9 mouse cellular contexts compared by ENCODE assay signal in the genomic region with DNA sequence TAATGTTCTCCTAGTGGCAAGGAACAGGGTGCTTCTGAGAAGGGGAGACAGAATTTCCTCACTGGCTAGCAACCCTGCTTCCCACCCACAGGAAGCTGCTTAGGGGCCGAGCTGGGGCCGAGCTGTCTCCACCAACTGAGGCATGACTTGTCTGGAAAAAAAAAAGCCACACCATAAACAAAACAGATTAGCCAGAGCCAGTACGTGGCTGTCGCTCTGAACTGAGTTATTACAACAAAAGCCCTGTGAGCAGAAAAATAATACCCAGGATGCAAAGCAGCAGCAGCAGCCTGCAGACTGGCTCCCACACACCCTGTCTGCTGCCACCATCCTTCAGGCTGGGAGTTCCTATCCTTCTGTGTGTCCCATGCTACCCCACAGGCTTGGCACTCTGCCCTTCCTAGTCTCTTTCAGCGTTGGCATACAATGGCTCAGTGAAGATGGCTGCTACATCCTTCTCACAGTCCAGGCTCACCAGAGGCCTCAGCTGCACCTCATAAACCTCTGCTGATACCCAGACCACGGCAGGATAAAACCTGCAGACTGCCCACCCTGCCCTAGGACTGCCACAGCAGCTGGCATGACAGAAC. TPM values are rescaled to one million over a fixed set of nuclear protein-coding genes. Genes with fewer than 3 reads are reported as not detected.
DNase-seq lines count a peak whose midpoint lies in the region; ATAC-seq lines count a peak whose summit lies in the region.
"Had no signal": no experiment of that assay in that cellular context is flagged by ENCODE, and none has a peak within 500 bp of the region (broad histone marks: within the 10 kb centered on the region; RNA-seq: fewer than 3 reads in every experiment).

No protein-coding gene starts in this region.

- whole genome bisulfite sequencing in lung, embryonic 15.5 days = 25% methylated on average over 6 of the region's 6 CpGs
- WGBS in embryonic facial prominence, embryonic 14.5 days = 25% methylated on average over 6 of the region's 6 CpGs

- H3K9ac ChIP-seq in lung, embryonic 15.5 days = no peak overlapping the region
- no peak overlapping the region for H3K9ac ChIP-seq in embryonic facial prominence, embryonic 14.5 days (ENCODE audit: low read depth, low read length)

- H3K36me3 ChIP-seq in lung, embryonic 15.5 days = no peaks in the 10 kb centered on the region
- H3K36me3 ChIP-seq in embryonic facial prominence, embryonic 14.5 days (ENCODE audit: control insufficient read depth, insufficient read depth, low read length) = no peaks in the 10 kb centered on the region

- DNase-seq in lung, adult 18-20 months = no peak
- DNase-seq in embryonic facial prominence, embryonic 14.5 days (ENCODE audit: low spot score) = peak; percentile 42
- DNase-seq in layer of hippocampus, postnatal 25 days (ENCODE audit: extremely low spot score in 1 of 2, low spot score in 1 of 2) = peak; percentile 64 to 65
- DNase-seq in right cerebral cortex, adult 2 months (ENCODE audit: low spot score in 2 of 2) = peak; percentile 78 to 79
- no peak for DNase-seq in thymus, adult 18-20 months
- DNase-seq in urinary bladder, postnatal 4 days (ENCODE audit: low spot score in 2 of 2) = no peak
- no peak for DNase-seq in gastrocnemius, postnatal 10 days

- peak; percentile 19; the same call in 1 of the 2 replicates for ATAC-seq in lung, embryonic 15.5 days (ENCODE audit: borderline replicate concordance, extremely low read depth, low FRiP score, low TSS enrichment)
- no peak for ATAC-seq in embryonic facial prominence, embryonic 14.5 days (ENCODE audit: low read depth)

- no peak overlapping the region; the same call in 1 of the 2 replicates for H3K4me2 ChIP-seq in lung, embryonic 15.5 days
- no peak overlapping the region for H3K4me2 ChIP-seq in embryonic facial prominence, embryonic 14.5 days (ENCODE audit: low read depth, low read length)

- no peaks in the 10 kb centered on the region for H3K27me3 ChIP-seq in lung, embryonic 15.5 days
- no peaks in the 10 kb centered on the region for H3K27me3 ChIP-seq in embryonic facial prominence, embryonic 14.5 days (replicated peaks; ENCODE audit: control insufficient read depth, insufficient read depth, low read length)

- H3K9me3 ChIP-seq in lung, embryonic 15.5 days = no peaks in the 10 kb centered on the region
- no peaks in the 10 kb centered on the region for H3K9me3 ChIP-seq in embryonic facial prominence, embryonic 14.5 days (ENCODE audit: control insufficient read depth, low read length)

- peaks cover 51% of the 10 kb centered on the region for H3K4me1 ChIP-seq in lung, embryonic 15.5 days
- H3K4me1 ChIP-seq in embryonic facial prominence, embryonic 14.5 days (ENCODE audit: control insufficient read depth, insufficient read depth, low read length) = peaks cover 26% of the 10 kb centered on the region

- H3K27ac ChIP-seq in lung, embryonic 15.5 days = peak overlapping the region; percentile 59
- peak overlapping the region; percentile 63 for H3K27ac ChIP-seq in embryonic facial prominence, embryonic 14.5 days (replicated peaks; ENCODE audit: low read depth, low read length)

- no peak overlapping the region for H3K4me3 ChIP-seq in lung, embryonic 15.5 days
- no peak overlapping the region for H3K4me3 ChIP-seq in embryonic facial prominence, embryonic 14.5 days (ENCODE audit: low read depth, low read length)
- H3K4me3 ChIP-seq: myocyte had no signal

RNA-seq across cellular contexts. Expression of a gene that starts 2.3 kb away (rescaled TPM):
- polyA plus RNA-seq in lung, embryonic 15.5 days (2015; fragmentation: Nextera tagmentation; extraction: Ambion mirVana) = 0.31 and 0.34 TPM in 2 replicates
- 0.17 and 0.28 TPM in 2 replicates for polyA plus RNA-seq in embryonic facial prominence, embryonic 14.5 days (2014; fragmentation: Nextera tagmentation; extraction: Ambion mirVana)
- under 1 TPM; 0.52 to 0.94 TPM for total RNA-seq in layer of hippocampus, postnatal 25 days (2021)
- total RNA-seq in gastrocnemius, postnatal 10 days (2021) = under 1 TPM; 0.09 to 0.14 TPM

RNA-seq across cellular contexts. Expression of a gene that starts 18.6 kb away (rescaled TPM):
- 54.6 and 55.3 TPM in 2 replicates for polyA plus RNA-seq in lung, embryonic 15.5 days (2015; fragmentation: Nextera tagmentation; extraction: Ambion mirVana)
- 29.3 and 33.8 TPM in 2 replicates for polyA plus RNA-seq in embryonic facial prominence, embryonic 14.5 days (2014; fragmentation: Nextera tagmentation; extraction: Ambion mirVana)
- total RNA-seq in layer of hippocampus, postnatal 25 days (2021) = 10 to 100 TPM; 38.3 to 42.4 TPM
- 10 to 100 TPM; 12.9 to 16.6 TPM for total RNA-seq in gastrocnemius, postnatal 10 days (2021)

RNA-seq across cellular contexts. Expression of a gene that starts 55.2 kb away (rescaled TPM):
- 25.5 and 27.3 TPM in 2 replicates for polyA plus RNA-seq in lung, embryonic 15.5 days (2015; fragmentation: Nextera tagmentation; extraction: Ambion mirVana)
- 24.2 and 27.6 TPM in 2 replicates for polyA plus RNA-seq in embryonic facial prominence, embryonic 14.5 days (2014; fragmentation: Nextera tagmentation; extraction: Ambion mirVana)
- total RNA-seq in layer of hippocampus, postnatal 25 days (2021) = 10 to 100 TPM; 26.3 to 27.8 TPM
- 10 to 100 TPM; 18.0 to 18.9 TPM for total RNA-seq in gastrocnemius, postnatal 10 days (2021)

RNA-seq across cellular contexts. Expression of a gene that starts 59.4 kb away (rescaled TPM):
- polyA plus RNA-seq in lung, embryonic 15.5 days (2015; fragmentation: Nextera tagmentation; extraction: Ambion mirVana) = 22.8 and 24.5 TPM in 2 replicates
- 17.2 and 18.4 TPM in 2 replicates for polyA plus RNA-seq in embryonic facial prominence, embryonic 14.5 days (2014; fragmentation: Nextera tagmentation; extraction: Ambion mirVana)
- 10 to 100 TPM; 24.5 to 25.3 TPM for total RNA-seq in layer of hippocampus, postnatal 25 days (2021)
- 1 to 10 TPM; 5.9 to 7.6 TPM for total RNA-seq in gastrocnemius, postnatal 10 days (2021)

Comparison
In these comparisons a context has a peak if more than half of its experiments do, and no peak if none do; other contexts are left out.
1. DNase-seq: peak in embryonic facial prominence, embryonic 14.5 days (single experiment), layer of hippocampus, postnatal 25 days (2 of 2) and right cerebral cortex, adult 2 months (2 of 2); none in lung, adult 18-20 months (0 of 2), thymus, adult 18-20 months (0 of 2), urinary bladder, postnatal 4 days (0 of 2) and gastrocnemius, postnatal 10 days (single experiment).